Mouse (Mus musculus): ENCODE results near the gene Fbxo47. TPM values are rescaled to one million over a fixed set of nuclear protein-coding genes. Genes with fewer than 3 reads are reported as not detected.

Fbxo47 gene
- total and polyA plus RNA-seq, 3 experiments = 0.73 to 1.2 TPM; not detected in 1

DNA sequence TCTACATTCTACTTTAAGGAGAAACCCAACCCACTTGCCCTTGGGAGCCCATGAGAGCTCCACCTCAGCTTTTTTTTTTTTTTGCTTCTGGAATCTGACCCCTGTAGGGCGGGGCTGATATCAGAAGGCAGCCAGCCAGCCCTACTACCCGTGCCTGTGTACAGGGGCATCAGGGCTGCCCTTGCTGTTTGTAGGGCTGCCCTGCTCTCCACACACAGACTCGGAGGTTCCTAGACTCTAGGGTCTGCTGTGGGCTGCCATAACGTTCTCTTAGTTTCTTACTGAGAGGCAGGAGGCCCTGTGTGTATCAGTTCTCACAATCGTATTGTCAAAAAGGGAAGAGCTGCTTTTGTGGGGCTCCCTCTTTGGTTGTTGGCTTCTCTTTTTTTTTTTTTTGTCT lies 66.6 kb downstream of the Fbxo47 start:
- DNase-seq (ENCODE audit: low read depth, low spot score) = peak; percentile 78
- Histone ChIP-seq H3K9ac (ENCODE audit: control insufficient read depth, low read depth, low read length, poor library complexity, severe bottlenecking) (peak overlapping the region; percentile 54), H3K79me2 (ENCODE audit: control insufficient read depth, insufficient read depth, low read length, poor library complexity) (no peaks in the 10 kb centered on the region), H3K4me1 (ENCODE audit: control insufficient read depth in 1 of 2, insufficient read depth in 2 of 2, low read length in 2 of 2) (peaks cover 4 to 7% of the 10 kb centered on the region in 2 experiments; a peak in 3 of 4 replicates), H3K36me3 (ENCODE audit: control insufficient read depth in 1 of 2, insufficient read depth in 2 of 2, low read length in 2 of 2) (peaks cover 0 to 7% of the 10 kb centered on the region in 2 experiments; a peak in 1 of 4 replicates), H3K27me3 (ENCODE audit: control insufficient read depth in 1 of 2, insufficient read depth in 2 of 2, low read length in 2 of 2) (no peaks in the 10 kb centered on the region), H3K9me3 (replicated peaks; ENCODE audit: insufficient read depth, low read length) (no peaks in the 10 kb centered on the region), H3K4me3 (ENCODE audit: control insufficient read depth in 1 of 2, insufficient read depth in 1 of 2, low read depth in 2 of 2, low read length in 2 of 2) (peak overlapping the region; percentile 35 to 54), H3K27ac (ENCODE audit: control insufficient read depth, low read depth, low read length) (peak overlapping the region; percentile 60)
- TF ChIP-seq HCFC1 (IDR thresholded peaks at IDR 0.05; ENCODE audit: low read depth, low read length) (no peak; the same call in 1 of the 2 replicates), RAD21 (IDR thresholded peaks at IDR 0.05; ENCODE audit: low read depth, low read length) (no peak), GABPA (IDR thresholded peaks at IDR 0.05; ENCODE audit: low read depth, low read length) (no peak), ZNF384 (IDR thresholded peaks at IDR 0.05; ENCODE audit: low read depth, low read length) (peak; percentile 96), EP300 (IDR thresholded peaks at IDR 0.05; ENCODE audit: low read depth in 1 of 2, low read length in 2 of 2) (peak in 1 of 2 experiments; percentile 45; a peak in 1 of 4 replicates), SIN3A (IDR thresholded peaks at IDR 0.05; ENCODE audit: low read length) (0 out of 2 replicates have a peak, but pooled peaks have one; percentile 17), MAZ (IDR thresholded peaks at IDR 0.05; ENCODE audit: low read depth, low read length) (peak; percentile 61; the same call in 1 of the 2 replicates), RCOR1 (IDR thresholded peaks at IDR 0.05; ENCODE audit: low read depth, low read length) (0 out of 2 replicates have a peak, but pooled peaks have one; percentile 29)

DNA sequence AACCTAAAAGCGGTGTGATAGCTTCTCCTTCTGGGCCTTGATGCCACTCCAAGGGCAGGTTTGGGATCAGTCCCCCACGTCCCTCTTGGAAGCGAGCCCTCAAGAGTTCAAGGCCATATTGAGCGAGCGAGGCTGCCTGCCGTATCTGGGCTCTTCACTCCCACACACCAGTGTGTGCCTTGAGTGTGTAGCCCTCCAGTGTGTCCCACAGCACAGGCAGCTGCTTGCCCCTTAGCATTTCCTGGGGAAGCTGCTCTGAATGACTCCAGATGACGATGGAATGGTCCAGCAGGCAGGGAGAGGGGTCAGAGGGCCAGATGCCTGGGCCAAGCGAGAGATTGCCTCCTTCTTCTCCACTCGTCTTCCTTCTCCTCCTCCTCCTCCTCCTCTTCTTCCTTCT lies 67.0 kb downstream of the Fbxo47 start:
- no peak for DNase-seq (ENCODE audit: low read depth, low spot score)
- Histone ChIP-seq H3K9me3 (replicated peaks; ENCODE audit: insufficient read depth, low read length) (no peaks in the 10 kb centered on the region), H3K4me3 (ENCODE audit: control insufficient read depth in 1 of 2, insufficient read depth in 1 of 2, low read depth in 2 of 2, low read length in 2 of 2) (no peak overlapping the region), H3K27me3 (ENCODE audit: control insufficient read depth in 1 of 2, insufficient read depth in 2 of 2, low read length in 2 of 2) (no peaks in the 10 kb centered on the region), H3K4me1 (ENCODE audit: control insufficient read depth in 1 of 2, insufficient read depth in 2 of 2, low read length in 2 of 2) (peaks cover 4 to 7% of the 10 kb centered on the region in 2 experiments; a peak in 3 of 4 replicates), H3K27ac (ENCODE audit: control insufficient read depth, low read depth, low read length) (no peak overlapping the region), H3K79me2 (ENCODE audit: control insufficient read depth, insufficient read depth, low read length, poor library complexity) (no peaks in the 10 kb centered on the region), H3K9ac (ENCODE audit: control insufficient read depth, low read depth, low read length, poor library complexity, severe bottlenecking) (no peak overlapping the region), H3K36me3 (ENCODE audit: control insufficient read depth in 1 of 2, insufficient read depth in 2 of 2, low read length in 2 of 2) (peaks cover 0 to 7% of the 10 kb centered on the region in 2 experiments; a peak in 1 of 4 replicates)
- no peak for TF ChIP-seq BHLHE40 (IDR thresholded peaks at IDR 0.05; ENCODE audit: borderline replicate concordance, low read depth, low read length)

DNA sequence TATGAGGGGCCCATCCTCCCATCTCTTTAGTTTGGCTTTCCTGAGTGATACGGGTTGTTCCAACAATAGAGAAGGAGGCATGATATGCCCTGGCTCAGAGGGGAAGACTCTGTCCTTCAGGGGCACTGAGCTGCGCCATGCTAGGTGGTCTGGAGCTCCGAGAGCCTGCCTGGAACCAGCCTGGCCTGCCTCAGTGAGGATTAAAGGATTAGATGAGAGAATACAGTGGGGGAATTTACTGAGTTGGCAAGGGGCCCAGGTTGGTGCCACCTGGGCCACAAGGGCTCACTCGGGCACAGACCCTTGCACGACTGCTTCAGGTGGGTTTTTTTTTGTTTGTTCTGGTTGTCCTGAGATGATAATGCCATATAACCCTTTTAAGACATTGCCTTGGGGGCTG lies 67.8 kb downstream of the Fbxo47 start:
- DNase-seq (ENCODE audit: low read depth, low spot score) = no peak
- Histone ChIP-seq H3K4me1 (ENCODE audit: control insufficient read depth in 1 of 2, insufficient read depth in 2 of 2, low read length in 2 of 2) (peaks cover 4 to 7% of the 10 kb centered on the region in 2 experiments; a peak in 3 of 4 replicates), H3K9me3 (replicated peaks; ENCODE audit: insufficient read depth, low read length) (no peaks in the 10 kb centered on the region), H3K36me3 (ENCODE audit: control insufficient read depth in 1 of 2, insufficient read depth in 2 of 2, low read length in 2 of 2) (peaks cover 0 to 7% of the 10 kb centered on the region in 2 experiments; a peak in 1 of 4 replicates), H3K4me3 (ENCODE audit: control insufficient read depth in 1 of 2, insufficient read depth in 1 of 2, low read depth in 2 of 2, low read length in 2 of 2) (no peak overlapping the region), H3K79me2 (ENCODE audit: control insufficient read depth, insufficient read depth, low read length, poor library complexity) (no peaks in the 10 kb centered on the region), H3K27me3 (ENCODE audit: control insufficient read depth in 1 of 2, insufficient read depth in 2 of 2, low read length in 2 of 2) (no peaks in the 10 kb centered on the region), H3K27ac (ENCODE audit: control insufficient read depth, low read depth, low read length) (no peak overlapping the region), H3K9ac (ENCODE audit: control insufficient read depth, low read depth, low read length, poor library complexity, severe bottlenecking) (no peak overlapping the region)
- TF ChIP-seq MYC (IDR thresholded peaks at IDR 0.05; ENCODE audit: low read depth, low read length) = no peak
- TF ChIP-seq RAD21 (IDR thresholded peaks at IDR 0.05; ENCODE audit: low read depth, low read length) = no peak
- TF ChIP-seq TBP (IDR thresholded peaks at IDR 0.05; ENCODE audit: low read depth, low read length) = no peak
- TF ChIP-seq CHD2 (IDR thresholded peaks at IDR 0.05; ENCODE audit: low read length) = no peak
- no peak for TF ChIP-seq ZMIZ1 (IDR thresholded peaks at IDR 0.05; ENCODE audit: low read depth, low read length)
- TF ChIP-seq BHLHE40 (IDR thresholded peaks at IDR 0.05; ENCODE audit: borderline replicate concordance, low read depth, low read length) = no peak
- TF ChIP-seq KAT2A (conservative IDR thresholded peaks at IDR 0.05; ENCODE audit: low read depth, low read length) = no peak
- TF ChIP-seq SIN3A (IDR thresholded peaks at IDR 0.05; ENCODE audit: low read length) = no peak

All from MEL (cell line).